Mouse (Mus musculus) duodenum, adult 2 months (tissue): ENCODE measurements around the gene Kctd21. TPM values are rescaled to one million over a fixed set of nuclear protein-coding genes. Genes with fewer than 3 reads are reported as not detected.

Source experiments
- polyA plus RNA-seq: library from polyadenylated mRNA; depleted of rRNA; stranded (reverse); fragments of >200 nt; gene quantifications from 2 replicates; pipeline ENCODE4 v1.2.3, GENCODE M21; 2012; ENCODE audit warnings: low replicate concordance; rRNA removed

Kctd21 gene
- polyA plus RNA-seq: 2.9 and 3.5 TPM in 2 replicates

DNA sequence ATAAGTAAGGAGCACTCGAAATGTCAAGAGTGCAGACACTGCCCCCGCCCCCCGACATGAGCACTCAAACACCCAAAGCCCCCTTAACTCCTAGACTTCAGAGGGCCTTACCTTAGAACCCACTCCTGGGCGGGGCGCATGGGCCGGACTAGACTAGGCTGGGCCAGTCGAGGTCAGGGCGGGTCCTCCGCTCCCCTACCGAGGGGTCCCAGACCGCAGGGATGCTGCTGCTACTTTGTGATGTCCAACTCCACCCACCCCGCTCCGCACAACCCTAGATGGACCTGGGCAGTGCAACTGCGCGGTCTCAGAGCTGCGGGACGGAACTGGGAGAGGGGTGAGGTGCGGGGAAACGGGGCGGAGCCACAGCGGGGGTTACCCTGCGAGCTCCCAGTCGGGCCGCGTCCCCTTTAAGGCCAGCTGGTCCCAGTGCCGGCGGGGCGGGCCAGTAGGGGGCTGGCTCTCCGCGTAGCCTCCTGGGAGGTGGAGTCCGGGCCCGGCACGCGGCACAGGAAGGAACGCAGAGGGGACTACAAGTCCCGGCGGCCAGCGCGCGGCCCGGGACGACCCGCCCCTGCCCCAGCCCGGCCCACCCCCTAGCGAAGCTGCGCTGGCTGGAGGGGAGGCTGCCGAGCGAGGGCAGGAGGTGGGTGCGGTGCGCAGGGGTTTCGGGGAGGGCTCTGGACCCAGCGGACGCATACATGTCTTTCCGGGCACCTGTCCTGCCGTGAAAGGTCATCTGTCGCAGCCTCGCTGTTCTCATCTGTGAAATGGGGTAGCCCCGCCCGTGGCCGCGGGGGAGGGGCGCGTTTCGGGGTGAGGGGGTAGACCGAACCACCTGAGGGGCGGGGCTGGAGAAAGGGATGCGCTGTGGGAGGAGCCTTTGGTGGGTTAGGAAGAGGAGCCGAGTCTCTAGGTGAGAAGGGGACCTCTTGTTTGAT lies at the start of gene Kctd21, which contains the start of gene Usp35:
Kctd21 (plus strand) TSS at position 602 of the 941 bp plus-strand sequence.
Usp35 (minus strand) TSS at position 295 of the 941 bp plus-strand sequence.

Other genes starting within 250 kb of the Kctd21 start
- 2.9 and 5.8 TPM in 2 replicates for gene Usp35, start 307 bp upstream of the Kctd21 start, polyA plus RNA-seq
- gene Alg8, start 39.3 kb downstream of the Kctd21 start, polyA plus RNA-seq: 4.5 and 6.8 TPM in 2 replicates
- gene Ndufc2, start 67.7 kb downstream of the Kctd21 start, polyA plus RNA-seq: 111 and 263 TPM in 2 replicates
- gene Thrsp, start 85.4 kb downstream of the Kctd21 start, polyA plus RNA-seq: 0.93 and 18.4 TPM in 2 replicates
- 3.8 and 4.6 TPM in 2 replicates for gene Kctd14, start 119.0 kb downstream of the Kctd21 start, polyA plus RNA-seq
- 33.7 and 46.2 TPM in 2 replicates for gene Ints4, start 148.6 kb downstream of the Kctd21 start, polyA plus RNA-seq
- gene Aamdc, start 247.2 kb downstream of the Kctd21 start, polyA plus RNA-seq: 28.7 and 45.8 TPM in 2 replicates
- gene Rsf1, start 247.6 kb downstream of the Kctd21 start, polyA plus RNA-seq: 0.39 and 0.49 TPM in 2 replicates